Mouse (Mus musculus): Measurements from ENCODE around the gene Cep135.

- peak; percentile 8; the same call in 1 of the 2 replicates for TF ChIP-seq CTCF (conservative IDR thresholded peaks at IDR 0.05; ENCODE audit: low read length)
- TF ChIP-seq POU5F1 (IDR thresholded peaks at IDR 0.05; ENCODE audit: borderline replicate concordance, low read length): no peak
Observed at GRCm38 (mm10) chr5:76574251-76574650, 14.2 kb upstream of the Cep135 start.

All from E14TG2a.4 (cell line).